Mouse (Mus musculus) kidney, adult 2 months (tissue): Measurements from ENCODE around the gene Crk. TPM values are rescaled to one million over a fixed set of nuclear protein-coding genes. Genes with fewer than 3 reads are reported as not detected.
"Not testable (repeated sequence)": the region's sequence is repeated elsewhere in the genome, so short reads cannot be mapped to it uniquely, and the experiment has no call there.

Experiments
- DNase-seq: peaks from one replicate; pipeline ENCODE4 v3.0.0; 2021
- H3K27ac ChIP-seq: fragments of 200-500 bp; 2 replicates; pipeline ENCODE4 v1.5.1; 2012; ENCODE audit warnings: low read depth, low read length, control low read depth, inconsistent platforms; ENCODE audit not compliant: insufficient read depth
- H3K27me3 ChIP-seq: fragments of 200-500 bp; replicated peaks from 2 replicates; pipeline ENCODE4 v1.6.1; 2012; ENCODE audit warnings: mild to moderate bottlenecking, moderate library complexity, low read length, inconsistent platforms; ENCODE audit not compliant: control insufficient read depth, insufficient read depth
- H3K36me3 ChIP-seq: fragments of 200-500 bp; 2 replicates; pipeline ENCODE4 v1.6.1; 2012; ENCODE audit warnings: mild to moderate bottlenecking, moderate library complexity, low read length, inconsistent platforms; ENCODE audit not compliant: control insufficient read depth, insufficient read depth
- H3K4me1 ChIP-seq: fragments of 200-500 bp; 2 replicates; pipeline ENCODE4 v1.6.1; 2011; ENCODE audit warnings: low read length; ENCODE audit not compliant: control insufficient read depth, insufficient read depth
- H3K4me3 ChIP-seq: fragments of 200-500 bp; 2 replicates; pipeline ENCODE4 v1.5.1; 2011; ENCODE audit warnings: mild to moderate bottlenecking, low read depth, low read length, control low read depth; ENCODE audit not compliant: insufficient read depth
- CTCF ChIP-seq: fragments of 200-500 bp; conservative IDR thresholded peaks from 2 replicates; pipeline ENCODE4 v1.5.1; 2011; ENCODE audit warnings: low read depth, mild to moderate bottlenecking, control low read depth, low read length, moderate library complexity, mixed read lengths; ENCODE audit not compliant: insufficient read depth, insufficient read length
- POLR2A ChIP-seq: fragments of 200-500 bp; IDR thresholded peaks from one replicate; pipeline ENCODE4 v1.6.1; 2011; ENCODE audit warnings: low read depth, low read length, control low read depth
- WGBS: fragments of 180-500 bp; shearing (Covaris S2); methylation state at CpG from one replicate; pipeline ENCODE4 v1.1.7; 2018; 5-methylcytosine and 5-hydroxymethylcytosine counted together
- polyA plus RNA-seq: library from polyadenylated mRNA; depleted of rRNA; stranded (reverse); fragments of >200 nt; gene quantifications from 2 replicates; pipeline ENCODE4 v1.2.3, GENCODE M21; 2012

Crk gene
- polyA plus RNA-seq, 1 experiment: 48.4 TPM

- no peak for TF ChIP-seq CTCF
- TF ChIP-seq POLR2A: no peak
- Histone ChIP-seq H3K27me3 (no peaks in the 10 kb centered on the region), H3K36me3 (no peaks in the 10 kb centered on the region), H3K27ac (no peak overlapping the region), H3K4me1 (no peaks in the 10 kb centered on the region), H3K4me3 (no peak overlapping the region)
- no peak for DNase-seq
- WGBS: 48% methylated on average over 12 of the region's 12 CpGs
These were observed 36.5 kb downstream of the Crk start for GRCm38 (mm10) chr11:75715556-75715955.

- TF ChIP-seq CTCF (no peak), POLR2A (no peak)
These were observed 37.7 kb downstream of the Crk start for GRCm38 (mm10) chr11:75716661-75717325.

GRCm38 (mm10) chr11:75722339-75722738, 43.3 kb downstream of the Crk start:
- Histone ChIP-seq H3K27me3 (no peaks in the 10 kb centered on the region), H3K4me3 (no peak overlapping the region), H3K27ac (no peak overlapping the region), H3K4me1 (no peaks in the 10 kb centered on the region), H3K36me3 (no peaks in the 10 kb centered on the region)
- 55% methylated on average over 4 of the region's 4 CpGs for WGBS
- no peak for TF ChIP-seq CTCF
- TF ChIP-seq POLR2A: no peak
- no peak for DNase-seq

More at GRCm38 (mm10) chr11:75716661-75717325, 37.7 kb downstream of the Crk start:
- Histone ChIP-seq H3K4me1 (no peaks in the 10 kb centered on the region), H3K4me3 (no peak overlapping the region), H3K36me3 (no peaks in the 10 kb centered on the region), H3K27me3 (no peaks in the 10 kb centered on the region), H3K27ac (no peak overlapping the region)
- no peak for DNase-seq
- WGBS: 76% methylated on average over 8 of the region's 8 CpGs

GRCm38 (mm10) chr11:75727168-75727567, 48.1 kb downstream of the Crk start:
- Histone ChIP-seq H3K27me3 (no peaks in the 10 kb centered on the region), H3K36me3 (no peaks in the 10 kb centered on the region), H3K4me3 (no peak overlapping the region), H3K4me1 (no peaks in the 10 kb centered on the region), H3K27ac (no peak overlapping the region)
- TF ChIP-seq CTCF (no peak), POLR2A (no peak)
- DNase-seq: no peak
- 78% methylated on average over 2 of the region's 2 CpGs for WGBS

GRCm38 (mm10) chr11:75727659-75728058, 48.6 kb downstream of the Crk start:
- not testable (repeated sequence) for H3K27ac ChIP-seq, DNase-seq, H3K27me3 ChIP-seq, H3K36me3 ChIP-seq, H3K4me3 ChIP-seq, H3K4me1 ChIP-seq
- WGBS: 95% methylated on average over 6 of the region's 6 CpGs

DNA sequence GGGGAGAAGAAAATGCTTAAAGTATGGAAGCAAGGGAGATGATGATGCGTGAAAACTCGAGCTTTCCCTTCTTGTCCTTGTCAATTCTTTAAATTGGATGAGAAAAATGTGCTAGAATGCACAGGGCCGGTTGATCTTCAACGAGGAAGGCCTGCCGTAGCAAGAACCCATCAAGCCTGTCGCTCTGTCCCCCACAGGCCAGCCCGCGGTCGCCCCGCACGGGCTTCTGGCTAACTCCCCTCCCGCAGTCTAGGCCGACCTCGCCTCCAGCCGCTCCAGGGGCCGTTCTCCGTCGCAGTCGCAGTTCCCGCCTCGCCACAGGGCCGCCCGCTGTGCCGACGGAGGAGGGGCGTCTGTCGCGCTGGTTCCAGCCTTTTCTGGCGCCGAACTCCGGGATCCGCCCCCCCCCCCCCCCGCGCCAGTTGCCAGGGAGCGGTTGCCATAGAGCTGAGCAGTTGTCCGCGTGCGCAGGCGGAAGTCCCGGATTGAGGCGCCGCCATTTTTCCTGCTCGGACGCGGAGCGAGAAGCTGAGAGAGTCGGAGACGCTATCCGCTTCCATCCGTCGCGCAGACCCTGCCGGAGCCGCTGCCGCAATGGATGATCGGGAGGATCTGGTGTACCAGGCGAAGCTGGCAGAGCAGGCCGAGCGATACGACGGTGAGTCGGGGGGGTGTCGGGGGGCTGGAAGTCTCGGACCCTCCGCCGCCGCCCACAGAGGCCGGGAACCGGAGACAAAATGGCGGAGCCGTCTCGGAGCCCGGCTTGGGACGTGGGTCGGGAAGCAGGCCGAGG, 53.6 kb downstream of the Crk start, which contains the start of gene Ywhae:
TSS of gene Ywhae (plus strand) at position 436 of the 793 bp plus-strand sequence.
- H3K27me3 ChIP-seq: no peaks in the 10 kb centered on the region
- peak; percentile 95 for DNase-seq
- under 1% methylated on average over 76 of the region's 76 CpGs for WGBS
- TF ChIP-seq POLR2A (peak; percentile 87), CTCF (no peak)
- H3K27ac ChIP-seq: peak within 1 kb of the TSS; percentile 98
- peak within 1 kb of the TSS; percentile 81 for H3K4me3 ChIP-seq
- H3K4me1 ChIP-seq: peaks cover 19% of the 10 kb centered on the region
- no peaks in the 10 kb centered on the region for H3K36me3 ChIP-seq

DNA sequence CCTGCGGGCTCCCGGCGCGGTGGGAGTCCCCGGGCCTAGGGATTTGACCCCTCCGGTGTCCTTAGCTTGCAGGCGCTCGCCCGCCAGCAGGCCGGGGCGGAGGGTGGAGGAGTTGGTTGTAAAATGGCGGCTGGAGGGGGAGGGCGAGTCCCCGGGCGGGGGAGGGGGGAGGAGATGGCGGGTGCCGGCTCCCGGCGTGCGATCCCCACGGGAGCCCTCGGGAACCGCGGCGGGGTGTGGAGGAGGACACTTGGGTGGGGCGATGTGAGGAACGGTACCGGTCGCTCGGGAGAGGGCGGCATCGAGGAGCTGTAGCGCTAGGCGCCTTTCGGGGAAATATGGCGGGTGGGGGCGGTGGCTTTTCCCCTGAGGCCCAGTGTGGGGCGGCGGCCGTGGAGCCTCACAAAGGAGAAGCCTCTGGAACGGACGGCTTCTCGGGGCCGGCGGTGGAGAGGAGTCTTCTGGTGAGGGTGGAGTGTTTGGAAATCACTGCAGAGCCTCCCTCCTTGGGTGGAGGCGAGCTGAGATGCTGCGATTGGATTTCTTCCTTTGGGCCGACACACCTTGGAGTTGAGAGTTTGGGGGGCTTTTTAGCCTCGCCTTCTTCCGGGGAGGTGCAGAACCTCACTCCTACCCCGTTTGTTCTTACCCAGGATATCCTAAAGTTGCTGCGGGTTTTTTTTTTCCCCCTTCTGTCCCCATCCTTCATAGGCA, 54.3 kb downstream of the Crk start:
- DNase-seq: no peak
- H3K36me3 ChIP-seq: no peaks in the 10 kb centered on the region
- peak overlapping the region; percentile 81 for H3K4me3 ChIP-seq
- under 1% methylated on average over 49 of the region's 52 CpGs for WGBS
- no peaks in the 10 kb centered on the region for H3K27me3 ChIP-seq
- H3K4me1 ChIP-seq: peaks cover 26% of the 10 kb centered on the region
- TF ChIP-seq CTCF (no peak), POLR2A (no peak)
- peak overlapping the region; percentile 98 for H3K27ac ChIP-seq
